Mouse (Mus musculus): ENCODE results near the gene Stx8. TPM values are rescaled to one million over a fixed set of nuclear protein-coding genes. Genes with fewer than 3 reads are reported as not detected.

Stx8 gene
- polyA plus RNA-seq, 1 experiment from 2014 or later: 69.7 TPM

GRCm38 (mm10) chr11:68231558-68231957, 265.6 kb downstream of the Stx8 start:
- WGBS: 95% methylated on average over 5 of the region's 5 CpGs
- peaks cover 14% of the 10 kb centered on the region for H3K4me1 ChIP-seq (ENCODE audit: control insufficient read depth, insufficient read depth, low read length)
- H3K9ac ChIP-seq (ENCODE audit: low read length): no peak overlapping the region
- H3K36me3 ChIP-seq (ENCODE audit: control insufficient read depth, insufficient read depth, low read length): no peaks in the 10 kb centered on the region
- H3K27me3 ChIP-seq (ENCODE audit: control insufficient read depth, insufficient read depth, low read length): no peaks in the 10 kb centered on the region
- no peak overlapping the region for H3K27ac ChIP-seq (ENCODE audit: low read length)
- H3K9me3 ChIP-seq (replicated peaks; ENCODE audit: control insufficient read depth, low read length): no peaks in the 10 kb centered on the region
- no peak overlapping the region for H3K4me3 ChIP-seq (replicated peaks; ENCODE audit: low read length)
- no peak overlapping the region for H3K4me2 ChIP-seq (ENCODE audit: low read depth, low read length)
- no peak for ATAC-seq (ENCODE audit: insufficient read depth, low FRiP score)

GRCm38 (mm10) chr11:68233469-68233965, 267.5 kb downstream of the Stx8 start:
- Histone ChIP-seq H3K9me3 (replicated peaks; ENCODE audit: control insufficient read depth, low read length) (no peaks in the 10 kb centered on the region), H3K27ac (ENCODE audit: low read length) (no peak overlapping the region), H3K9ac (ENCODE audit: low read length) (no peak overlapping the region), H3K4me1 (ENCODE audit: control insufficient read depth, insufficient read depth, low read length) (peaks cover 14% of the 10 kb centered on the region), H3K4me3 (replicated peaks; ENCODE audit: low read length) (no peak overlapping the region), H3K4me2 (ENCODE audit: low read depth, low read length) (no peak overlapping the region), H3K36me3 (ENCODE audit: control insufficient read depth, insufficient read depth, low read length) (no peaks in the 10 kb centered on the region), H3K27me3 (ENCODE audit: control insufficient read depth, insufficient read depth, low read length) (no peaks in the 10 kb centered on the region)
- WGBS: 82% methylated on average over 9 of the region's 9 CpGs
- no peak for ATAC-seq (ENCODE audit: insufficient read depth, low FRiP score)

- Histone ChIP-seq H3K36me3 (ENCODE audit: control insufficient read depth, insufficient read depth, low read length) (no peaks in the 10 kb centered on the region), H3K9ac (ENCODE audit: low read length) (no peak overlapping the region), H3K4me2 (ENCODE audit: low read depth, low read length) (no peak overlapping the region), H3K27me3 (ENCODE audit: control insufficient read depth, insufficient read depth, low read length) (no peaks in the 10 kb centered on the region), H3K27ac (ENCODE audit: low read length) (no peak overlapping the region), H3K4me1 (ENCODE audit: control insufficient read depth, insufficient read depth, low read length) (no peaks in the 10 kb centered on the region), H3K9me3 (replicated peaks; ENCODE audit: control insufficient read depth, low read length) (no peaks in the 10 kb centered on the region), H3K4me3 (replicated peaks; ENCODE audit: low read length) (no peak overlapping the region)
- no peak for ATAC-seq (ENCODE audit: insufficient read depth, low FRiP score)
- WGBS: 45% methylated on average over 5 of the region's 5 CpGs
Observed at GRCm38 (mm10) chr11:68239756-68240155, 273.8 kb downstream of the Stx8 start.

- H3K9ac ChIP-seq (ENCODE audit: low read length): no peak overlapping the region
- WGBS: 82% methylated on average over 16 of the region's 16 CpGs
- no peak overlapping the region for H3K4me3 ChIP-seq (replicated peaks; ENCODE audit: low read length)
- no peak overlapping the region for H3K4me2 ChIP-seq (ENCODE audit: low read depth, low read length)
- ATAC-seq (ENCODE audit: insufficient read depth, low FRiP score): no peak; the same call in 1 of the 2 replicates
- H3K36me3 ChIP-seq (ENCODE audit: control insufficient read depth, insufficient read depth, low read length): no peaks in the 10 kb centered on the region
- no peaks in the 10 kb centered on the region for H3K4me1 ChIP-seq (ENCODE audit: control insufficient read depth, insufficient read depth, low read length)
- H3K27ac ChIP-seq (ENCODE audit: low read length): no peak overlapping the region
- H3K27me3 ChIP-seq (ENCODE audit: control insufficient read depth, insufficient read depth, low read length): no peaks in the 10 kb centered on the region
- H3K9me3 ChIP-seq (replicated peaks; ENCODE audit: control insufficient read depth, low read length): no peaks in the 10 kb centered on the region
Observed at GRCm38 (mm10) chr11:68244254-68244991, 278.4 kb downstream of the Stx8 start.

GRCm38 (mm10) chr11:68244992-68245261, 278.9 kb downstream of the Stx8 start:
- 94% methylated on average over 5 of the region's 5 CpGs for WGBS
- H3K9me3 ChIP-seq (replicated peaks; ENCODE audit: control insufficient read depth, low read length): no peaks in the 10 kb centered on the region

GRCm38 (mm10) chr11:68247897-68248296, 281.9 kb downstream of the Stx8 start:
- WGBS: 55% methylated on average over 6 of the region's 6 CpGs
- ATAC-seq (ENCODE audit: insufficient read depth, low FRiP score): no peak
- Histone ChIP-seq H3K9ac (ENCODE audit: low read length) (no peak overlapping the region), H3K4me1 (ENCODE audit: control insufficient read depth, insufficient read depth, low read length) (no peaks in the 10 kb centered on the region), H3K27ac (ENCODE audit: low read length) (no peak overlapping the region), H3K4me3 (replicated peaks; ENCODE audit: low read length) (no peak overlapping the region), H3K27me3 (ENCODE audit: control insufficient read depth, insufficient read depth, low read length) (no peaks in the 10 kb centered on the region), H3K36me3 (ENCODE audit: control insufficient read depth, insufficient read depth, low read length) (no peaks in the 10 kb centered on the region), H3K4me2 (ENCODE audit: low read depth, low read length) (no peak overlapping the region), H3K9me3 (replicated peaks; ENCODE audit: control insufficient read depth, low read length) (no peaks in the 10 kb centered on the region)

More at GRCm38 (mm10) chr11:68244992-68245261, 278.9 kb downstream of the Stx8 start:
- Histone ChIP-seq H3K27ac (ENCODE audit: low read length) (no peak overlapping the region), H3K4me2 (ENCODE audit: low read depth, low read length) (no peak overlapping the region), H3K9ac (ENCODE audit: low read length) (no peak overlapping the region), H3K36me3 (ENCODE audit: control insufficient read depth, insufficient read depth, low read length) (no peaks in the 10 kb centered on the region), H3K27me3 (ENCODE audit: control insufficient read depth, insufficient read depth, low read length) (no peaks in the 10 kb centered on the region), H3K4me3 (replicated peaks; ENCODE audit: low read length) (no peak overlapping the region), H3K4me1 (ENCODE audit: control insufficient read depth, insufficient read depth, low read length) (no peaks in the 10 kb centered on the region)
- ATAC-seq (ENCODE audit: insufficient read depth, low FRiP score): no peak

GRCm38 (mm10) chr11:68250106-68250505, 284.1 kb downstream of the Stx8 start:
- WGBS: 69% methylated on average over 6 of the region's 6 CpGs
- H3K4me2 ChIP-seq (ENCODE audit: low read depth, low read length): no peak overlapping the region
- no peaks in the 10 kb centered on the region for H3K9me3 ChIP-seq (replicated peaks; ENCODE audit: control insufficient read depth, low read length)

GRCm38 (mm10) chr11:68253531-68253930, 287.5 kb downstream of the Stx8 start:
- WGBS: 65% methylated on average over 7 of the region's 7 CpGs
- Histone ChIP-seq H3K4me3 (replicated peaks; ENCODE audit: low read length) (no peak overlapping the region), H3K4me2 (ENCODE audit: low read depth, low read length) (no peak overlapping the region), H3K9me3 (replicated peaks; ENCODE audit: control insufficient read depth, low read length) (no peaks in the 10 kb centered on the region), H3K27ac (ENCODE audit: low read length) (no peak overlapping the region), H3K27me3 (ENCODE audit: control insufficient read depth, insufficient read depth, low read length) (no peaks in the 10 kb centered on the region), H3K9ac (ENCODE audit: low read length) (no peak overlapping the region), H3K4me1 (ENCODE audit: control insufficient read depth, insufficient read depth, low read length) (no peaks in the 10 kb centered on the region), H3K36me3 (ENCODE audit: control insufficient read depth, insufficient read depth, low read length) (no peaks in the 10 kb centered on the region)
- ATAC-seq (ENCODE audit: insufficient read depth, low FRiP score): no peak

More at GRCm38 (mm10) chr11:68250106-68250505, 284.1 kb downstream of the Stx8 start:
- no peak for ATAC-seq (ENCODE audit: insufficient read depth, low FRiP score)
- Histone ChIP-seq H3K36me3 (ENCODE audit: control insufficient read depth, insufficient read depth, low read length) (no peaks in the 10 kb centered on the region), H3K9ac (ENCODE audit: low read length) (no peak overlapping the region), H3K4me1 (ENCODE audit: control insufficient read depth, insufficient read depth, low read length) (no peaks in the 10 kb centered on the region), H3K27me3 (ENCODE audit: control insufficient read depth, insufficient read depth, low read length) (no peaks in the 10 kb centered on the region), H3K27ac (ENCODE audit: low read length) (no peak overlapping the region), H3K4me3 (replicated peaks; ENCODE audit: low read length) (no peak overlapping the region)

Data from stomach, embryonic 16.5 days (tissue).